Mouse (Mus musculus): Measurements from ENCODE around the gene Stat5a. TPM values are rescaled to one million over a fixed set of nuclear protein-coding genes. Genes with fewer than 3 reads are reported as not detected.

Stat5a gene
- polyA plus RNA-seq, 1 experiment from 2014 or later = 15.1 TPM

- H3K4me2 ChIP-seq (ENCODE audit: low read depth, low read length) = no peak overlapping the region
- H3K36me3 ChIP-seq (ENCODE audit: control insufficient read depth, insufficient read depth) = peaks cover 33% of the 10 kb centered on the region
- no peak overlapping the region for H3K27ac ChIP-seq (ENCODE audit: low read length)
- WGBS = 34% methylated on average over 8 of the region's 8 CpGs
- no peak for ATAC-seq (replicated peaks; ENCODE audit: extremely low read depth, insufficient read depth, low FRiP score)
- no peaks in the 10 kb centered on the region for H3K9me3 ChIP-seq (replicated peaks; ENCODE audit: control insufficient read depth, low read length)
- H3K9ac ChIP-seq (ENCODE audit: low read length) = no peak overlapping the region
- H3K4me1 ChIP-seq (ENCODE audit: control insufficient read depth, insufficient read depth, low read length) = peaks cover 9% of the 10 kb centered on the region
- H3K27me3 ChIP-seq (ENCODE audit: control insufficient read depth, insufficient read depth, low read length) = no peaks in the 10 kb centered on the region
- H3K4me3 ChIP-seq (ENCODE audit: low read length) = no peak overlapping the region
These were observed 27.1 kb downstream of the Stat5a start for GRCm38 (mm10) chr11:100886188-100886740.

DNA sequence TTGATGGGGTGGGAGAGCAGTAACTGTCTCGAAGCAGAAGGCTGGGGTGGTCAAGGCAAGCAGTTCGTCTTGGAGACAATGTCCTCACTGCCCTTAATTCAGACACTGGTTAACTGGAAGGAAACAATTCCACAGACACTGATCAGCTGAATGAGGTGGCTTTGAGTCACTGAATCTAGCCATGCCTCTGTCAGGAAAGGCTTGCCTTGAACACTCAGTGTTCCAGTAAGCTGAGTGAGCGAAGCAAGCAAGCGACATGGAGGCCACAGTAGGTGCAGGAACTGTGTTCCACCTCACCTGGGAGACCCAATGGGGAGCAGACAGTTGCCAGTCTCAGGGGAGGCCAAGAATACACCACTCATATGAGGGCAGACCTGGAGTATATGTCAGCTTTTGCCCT is 28.1 kb downstream of the Stat5a start:
- no peak overlapping the region for H3K9ac ChIP-seq (ENCODE audit: low read length)
- no peak for ATAC-seq (replicated peaks; ENCODE audit: extremely low read depth, insufficient read depth, low FRiP score)
- H3K9me3 ChIP-seq (replicated peaks; ENCODE audit: control insufficient read depth, low read length) = no peaks in the 10 kb centered on the region
- peaks cover 18% of the 10 kb centered on the region for H3K4me1 ChIP-seq (ENCODE audit: control insufficient read depth, insufficient read depth, low read length)
- no peak overlapping the region for H3K4me2 ChIP-seq (ENCODE audit: low read depth, low read length)
- H3K4me3 ChIP-seq (ENCODE audit: low read length) = no peak overlapping the region
- H3K27ac ChIP-seq (ENCODE audit: low read length) = no peak overlapping the region
- 85% methylated on average over 4 of the region's 4 CpGs for WGBS
- peaks cover 33% of the 10 kb centered on the region for H3K36me3 ChIP-seq (ENCODE audit: control insufficient read depth, insufficient read depth)
- H3K27me3 ChIP-seq (ENCODE audit: control insufficient read depth, insufficient read depth, low read length) = no peaks in the 10 kb centered on the region

DNA sequence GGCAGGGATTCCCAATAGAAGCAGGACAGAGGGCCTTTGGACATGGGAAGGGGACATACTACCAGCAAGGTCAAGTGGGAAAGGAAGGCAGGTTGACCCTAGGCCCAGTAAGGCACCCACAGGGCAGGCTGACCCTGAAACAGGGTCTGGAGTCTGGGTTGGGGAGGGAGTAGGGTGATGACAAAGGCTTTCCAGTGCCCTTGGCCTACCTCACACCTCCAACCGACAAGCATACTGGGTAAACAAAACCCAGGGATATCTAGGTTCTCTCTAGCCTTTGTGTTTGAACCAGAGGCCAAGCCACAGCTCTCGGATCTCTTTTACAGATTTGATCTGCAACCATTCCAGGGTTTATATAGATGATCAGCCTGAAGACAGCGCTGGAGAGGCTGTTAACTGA is 28.6 kb downstream of the Stat5a start:
- ATAC-seq (replicated peaks; ENCODE audit: extremely low read depth, insufficient read depth, low FRiP score) = no peak
- Histone ChIP-seq H3K9ac (ENCODE audit: low read length) (no peak overlapping the region), H3K4me3 (ENCODE audit: low read length) (no peak overlapping the region), H3K4me1 (ENCODE audit: control insufficient read depth, insufficient read depth, low read length) (peaks cover 23% of the 10 kb centered on the region), H3K4me2 (ENCODE audit: low read depth, low read length) (no peak overlapping the region), H3K27me3 (ENCODE audit: control insufficient read depth, insufficient read depth, low read length) (no peaks in the 10 kb centered on the region), H3K27ac (ENCODE audit: low read length) (no peak overlapping the region), H3K9me3 (replicated peaks; ENCODE audit: control insufficient read depth, low read length) (no peaks in the 10 kb centered on the region), H3K36me3 (ENCODE audit: control insufficient read depth, insufficient read depth) (peaks cover 33% of the 10 kb centered on the region)
- WGBS = 67% methylated on average over 3 of the region's 3 CpGs

DNA sequence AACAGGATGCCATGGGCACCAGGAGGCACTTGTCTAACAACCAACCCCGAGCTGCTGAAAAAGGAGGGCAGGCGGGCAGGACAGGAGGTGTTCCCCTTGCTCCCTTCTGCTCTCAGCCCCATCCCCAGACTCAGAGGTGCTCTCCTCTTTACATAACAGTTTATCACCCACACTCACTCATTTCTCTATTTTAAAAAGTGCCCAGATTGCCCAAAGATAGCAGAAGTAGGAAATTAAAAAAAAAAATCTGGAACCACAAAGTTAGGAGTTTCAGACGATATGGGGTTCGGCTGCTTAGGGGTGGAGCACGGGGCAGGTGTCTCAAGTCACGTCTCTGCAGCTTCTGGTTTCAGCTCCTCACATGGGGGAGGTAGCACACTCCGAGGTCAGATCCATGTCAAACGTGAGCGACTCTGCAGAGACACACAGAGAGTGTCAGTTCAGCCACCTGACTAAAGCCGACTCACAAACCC is 29.2 kb downstream of the Stat5a start:
- H3K27me3 ChIP-seq (ENCODE audit: control insufficient read depth, insufficient read depth, low read length) = no peaks in the 10 kb centered on the region
- H3K4me3 ChIP-seq (ENCODE audit: low read length) = no peak overlapping the region
- H3K9me3 ChIP-seq (replicated peaks; ENCODE audit: control insufficient read depth, low read length) = no peaks in the 10 kb centered on the region
- ATAC-seq (replicated peaks; ENCODE audit: extremely low read depth, insufficient read depth, low FRiP score) = no peak
- peaks cover 37% of the 10 kb centered on the region for H3K36me3 ChIP-seq (ENCODE audit: control insufficient read depth, insufficient read depth)
- H3K27ac ChIP-seq (ENCODE audit: low read length) = peak overlapping the region; percentile 55; the same call in 1 of the 2 replicates
- H3K4me1 ChIP-seq (ENCODE audit: control insufficient read depth, insufficient read depth, low read length) = peaks cover 29% of the 10 kb centered on the region
- no peak overlapping the region for H3K9ac ChIP-seq (ENCODE audit: low read length)
- WGBS = 68% methylated on average over 10 of the region's 10 CpGs
- H3K4me2 ChIP-seq (ENCODE audit: low read depth, low read length) = no peak overlapping the region

DNA sequence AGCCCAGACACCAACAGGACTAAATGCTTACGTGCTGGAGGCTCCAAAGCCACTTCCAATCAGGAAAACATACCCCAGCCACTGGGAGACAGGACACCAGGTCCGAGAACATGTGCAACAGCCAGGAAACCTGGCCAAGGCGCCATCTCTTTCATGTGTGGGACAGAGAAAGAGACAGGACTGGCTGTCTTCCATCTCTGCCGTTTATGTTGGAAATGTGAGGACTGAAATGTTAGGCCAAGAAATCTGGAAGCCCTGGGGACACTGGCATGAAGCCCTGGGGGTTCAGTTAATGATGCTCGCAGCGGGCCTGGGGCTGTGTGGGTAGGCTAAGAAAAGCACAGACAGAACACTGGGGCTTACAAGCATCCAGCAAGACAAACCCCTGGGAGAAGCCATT is 31.3 kb downstream of the Stat5a start:
- Histone ChIP-seq H3K27ac (ENCODE audit: low read length) (peak overlapping the region; percentile 74), H3K36me3 (ENCODE audit: control insufficient read depth, insufficient read depth) (peaks cover 37% of the 10 kb centered on the region), H3K4me2 (ENCODE audit: low read depth, low read length) (no peak overlapping the region), H3K4me3 (ENCODE audit: low read length) (no peak overlapping the region), H3K9me3 (replicated peaks; ENCODE audit: control insufficient read depth, low read length) (no peaks in the 10 kb centered on the region), H3K4me1 (ENCODE audit: control insufficient read depth, insufficient read depth, low read length) (peaks cover 33% of the 10 kb centered on the region), H3K27me3 (ENCODE audit: control insufficient read depth, insufficient read depth, low read length) (no peaks in the 10 kb centered on the region), H3K9ac (ENCODE audit: low read length) (no peak overlapping the region)
- WGBS = 82% methylated on average over 6 of the region's 6 CpGs
- ATAC-seq (replicated peaks; ENCODE audit: extremely low read depth, insufficient read depth, low FRiP score) = no peak

DNA sequence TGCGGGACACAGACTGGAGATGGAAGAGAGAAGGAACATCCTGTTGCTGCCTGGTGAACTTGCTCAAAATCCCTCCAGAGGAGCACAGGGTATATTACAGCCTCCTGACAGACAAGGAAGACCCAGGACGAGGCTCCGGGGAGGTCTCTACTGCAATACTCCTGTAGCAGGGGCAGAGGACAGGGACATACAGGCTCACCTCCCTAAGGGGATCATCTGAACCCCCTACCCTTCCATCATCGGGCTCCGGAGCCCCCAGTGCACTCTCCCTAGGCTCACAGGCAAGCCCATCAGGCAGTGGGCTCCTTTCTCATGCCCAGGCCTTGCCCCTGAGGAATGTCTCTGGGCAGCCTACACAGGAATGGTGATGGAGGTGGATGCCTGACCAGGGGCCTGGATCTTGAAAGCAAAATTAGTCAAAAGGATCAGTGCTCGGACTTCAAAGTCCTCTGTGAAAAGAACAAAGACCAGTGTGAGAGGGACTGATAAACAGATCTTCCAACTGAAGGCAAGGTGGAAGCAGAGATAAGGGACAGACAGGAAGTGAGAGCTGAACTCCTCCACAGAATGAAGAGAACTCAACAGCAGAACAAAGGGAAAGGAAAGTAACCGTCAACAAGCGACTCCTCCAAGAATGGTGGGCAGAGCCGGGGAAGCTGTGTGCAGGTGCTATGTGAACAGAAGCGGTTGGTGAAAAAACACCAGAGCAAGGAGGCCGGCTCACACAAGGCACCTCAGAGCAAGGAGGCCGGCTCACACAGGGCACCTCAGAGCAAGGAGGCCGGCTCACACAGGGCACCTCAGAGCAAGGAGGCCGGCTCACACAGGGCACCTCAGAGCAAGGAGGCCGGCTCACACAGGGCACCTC is 32.3 kb downstream of the Stat5a start:
- Histone ChIP-seq H3K9me3 (replicated peaks; ENCODE audit: control insufficient read depth, low read length) (no peaks in the 10 kb centered on the region), H3K27me3 (ENCODE audit: control insufficient read depth, insufficient read depth, low read length) (no peaks in the 10 kb centered on the region), H3K4me3 (ENCODE audit: low read length) (no peak overlapping the region), H3K4me1 (ENCODE audit: control insufficient read depth, insufficient read depth, low read length) (peaks cover 30% of the 10 kb centered on the region), H3K27ac (ENCODE audit: low read length) (peak overlapping the region; percentile 74), H3K9ac (ENCODE audit: low read length) (peak overlapping the region; percentile 29; the same call in 1 of the 2 replicates), H3K36me3 (ENCODE audit: control insufficient read depth, insufficient read depth) (peaks cover 34% of the 10 kb centered on the region), H3K4me2 (ENCODE audit: low read depth, low read length) (no peak overlapping the region)
- WGBS = 51% methylated on average over 15 of the region's 15 CpGs
- ATAC-seq (replicated peaks; ENCODE audit: extremely low read depth, insufficient read depth, low FRiP score) = peak; percentile 10

GRCm38 (mm10) chr11:100892435-100892834 is 33.3 kb downstream of the Stat5a start:
- H3K9me3 ChIP-seq (replicated peaks; ENCODE audit: control insufficient read depth, low read length) = no peaks in the 10 kb centered on the region
- WGBS = 52% methylated on average over 5 of the region's 5 CpGs
- no peak overlapping the region for H3K4me2 ChIP-seq (ENCODE audit: low read depth, low read length)
- H3K9ac ChIP-seq (ENCODE audit: low read length) = no peak overlapping the region; the same call in 1 of the 2 replicates
- peak overlapping the region; percentile 68 for H3K27ac ChIP-seq (ENCODE audit: low read length)
- ATAC-seq (replicated peaks; ENCODE audit: extremely low read depth, insufficient read depth, low FRiP score) = 0 out of 2 replicates have a peak, but pooled peaks have one; percentile 14
- H3K36me3 ChIP-seq (ENCODE audit: control insufficient read depth, insufficient read depth) = peaks cover 38% of the 10 kb centered on the region
- no peaks in the 10 kb centered on the region for H3K27me3 ChIP-seq (ENCODE audit: control insufficient read depth, insufficient read depth, low read length)
- no peak overlapping the region for H3K4me3 ChIP-seq (ENCODE audit: low read length)
- H3K4me1 ChIP-seq (ENCODE audit: control insufficient read depth, insufficient read depth, low read length) = peaks cover 30% of the 10 kb centered on the region

DNA sequence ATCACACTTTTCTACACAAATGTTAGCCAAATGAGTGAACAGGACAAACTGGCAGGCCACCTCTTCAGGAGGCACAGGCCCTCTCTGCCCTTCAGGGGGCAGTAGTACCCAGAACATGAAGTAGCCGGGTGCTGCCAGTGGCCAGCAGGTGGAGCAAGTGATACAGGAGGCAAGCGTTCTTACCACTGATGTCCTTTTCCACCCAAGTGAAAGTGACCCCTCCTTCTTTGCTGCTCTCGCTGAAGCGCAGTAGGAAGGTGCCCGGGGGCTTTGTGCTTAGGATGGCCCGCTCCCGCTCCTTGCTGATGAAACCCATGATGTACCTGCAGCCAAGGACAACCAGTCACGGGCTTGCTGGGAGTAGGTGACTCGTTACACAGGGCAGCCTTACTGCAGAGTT is 34.3 kb downstream of the Stat5a start:
- WGBS = 13% methylated on average over 9 of the region's 9 CpGs
- Histone ChIP-seq H3K27me3 (ENCODE audit: control insufficient read depth, insufficient read depth, low read length) (no peaks in the 10 kb centered on the region), H3K4me1 (ENCODE audit: control insufficient read depth, insufficient read depth, low read length) (peaks cover 30% of the 10 kb centered on the region), H3K4me2 (ENCODE audit: low read depth, low read length) (peak overlapping the region; percentile 46), H3K36me3 (ENCODE audit: control insufficient read depth, insufficient read depth) (peaks cover 41% of the 10 kb centered on the region), H3K9me3 (replicated peaks; ENCODE audit: control insufficient read depth, low read length) (no peaks in the 10 kb centered on the region), H3K27ac (ENCODE audit: low read length) (0 out of 2 replicates have a peak overlapping the region, but pooled peaks have one; percentile 43), H3K9ac (ENCODE audit: low read length) (peak overlapping the region; percentile 50), H3K4me3 (ENCODE audit: low read length) (no peak overlapping the region)
- peak; percentile 66 for ATAC-seq (replicated peaks; ENCODE audit: extremely low read depth, insufficient read depth, low FRiP score)

Data from heart, embryonic 16.5 days (tissue).